Mouse (Mus musculus) MEL (cell line): ENCODE data around the gene Itprip. TPM values are rescaled to one million over a fixed set of nuclear protein-coding genes. Genes with fewer than 3 reads are reported as not detected.

Experiments
- DNase-seq: peaks from one replicate; pipeline ENCODE4 v3.0.0; 2011; ENCODE audit warnings: low read depth, low spot score
- H3K27ac ChIP-seq: 2 replicates; pipeline ENCODE4 v1.5.1; 2012; ENCODE audit warnings: low read depth, mild to moderate bottlenecking, control low read depth, low read length, moderate library complexity; ENCODE audit not compliant: control insufficient read depth
- H3K27me3 ChIP-seq, 2 experiments: fragments of 150-350 bp in 1 of 2; sonication (generic) in 1 of 2; 2 replicates each; pipeline ENCODE4 v1.6.1; 2012; ENCODE audit warnings: low read length in 2 of 2, mild to moderate bottlenecking in 2 of 2, improper control_type of control experiment in 1 of 2, moderate library complexity in 1 of 2; ENCODE audit not compliant: insufficient read depth in 2 of 2, control insufficient read depth in 1 of 2
- H3K36me3 ChIP-seq, 2 experiments: 2 replicates each; pipeline ENCODE4 v1.6.1; 2012 to 2014; ENCODE audit warnings: low read length in 2 of 2, improper control_type of control experiment in 1 of 2, inconsistent platforms in 1 of 2, mild to moderate bottlenecking in 1 of 2; ENCODE audit not compliant: insufficient read depth in 2 of 2, control insufficient read depth in 1 of 2
- H3K4me1 ChIP-seq, 2 experiments: fragments of 150-350 bp in 1 of 2; sonication (generic) in 1 of 2; 2 replicates each; pipeline ENCODE4 v1.6.1; 2012; ENCODE audit warnings: low read length in 2 of 2, improper control_type of control experiment in 1 of 2, mild to moderate bottlenecking in 1 of 2; ENCODE audit not compliant: insufficient read depth in 2 of 2, control insufficient read depth in 1 of 2
- H3K4me3 ChIP-seq, 2 experiments: fragments of 150-350 bp in 1 of 2; sonication (generic) in 1 of 2; 2 replicates each; pipeline ENCODE4 v1.5.1; 2012; ENCODE audit warnings: low read depth in 2 of 2, low read length in 2 of 2, mild to moderate bottlenecking in 2 of 2, moderate library complexity in 2 of 2, control low read depth in 1 of 2, improper control_type of control experiment in 1 of 2; ENCODE audit not compliant: control insufficient read depth in 1 of 2, insufficient read depth in 1 of 2
- H3K79me2 ChIP-seq: 2 replicates; pipeline ENCODE4 v1.6.1; 2012; ENCODE audit warnings: mild to moderate bottlenecking, low read length, moderate library complexity; ENCODE audit not compliant: control insufficient read depth, poor library complexity, insufficient read depth
- H3K9ac ChIP-seq: 2 replicates; pipeline ENCODE4 v1.6.1; 2012; ENCODE audit warnings: low read depth, mild to moderate bottlenecking, control low read depth, low read length, moderate library complexity; ENCODE audit not compliant: control insufficient read depth, poor library complexity, severe bottlenecking
- H3K9me3 ChIP-seq: fragments of 150-350 bp; sonication (generic); replicated peaks from 2 replicates; pipeline ENCODE4 v1.6.1; 2012; ENCODE audit warnings: mild to moderate bottlenecking, low read length, improper control_type of control experiment, moderate library complexity; ENCODE audit not compliant: insufficient read depth
- BHLHE40 ChIP-seq: IDR thresholded peaks from 2 replicates; pipeline ENCODE4 v1.6.1; 2012; ENCODE audit warnings: low read depth, mild to moderate bottlenecking, inconsistent platforms, low read length, improper control_type of control experiment, borderline replicate concordance
- CHD1 ChIP-seq: IDR thresholded peaks from 2 replicates; pipeline ENCODE4 v1.6.1; 2012; ENCODE audit warnings: low read depth, mild to moderate bottlenecking, inconsistent platforms, low read length, improper control_type of control experiment
- CHD2 ChIP-seq: IDR thresholded peaks from 2 replicates; pipeline ENCODE4 v1.6.1; 2011; ENCODE audit warnings: low read length, improper control_type of control experiment
- E2F4 ChIP-seq: IDR thresholded peaks from 2 replicates; pipeline ENCODE4 v1.6.1; 2011; ENCODE audit warnings: low read depth, low read length, improper control_type of control experiment, borderline replicate concordance
- ELF1 ChIP-seq: IDR thresholded peaks from 2 replicates; pipeline ENCODE4 v1.6.1; 2014; ENCODE audit warnings: low read depth, mild to moderate bottlenecking, inconsistent platforms, low read length, improper control_type of control experiment, moderate library complexity
- GABPA ChIP-seq: IDR thresholded peaks from 2 replicates; pipeline ENCODE4 v1.6.1; 2012; ENCODE audit warnings: low read depth, mild to moderate bottlenecking, inconsistent platforms, low read length, improper control_type of control experiment, moderate library complexity
- GATA1 ChIP-seq: IDR thresholded peaks from 2 replicates; pipeline ENCODE4 v1.6.1; 2011; ENCODE audit warnings: low read depth, low read length, improper control_type of control experiment
- HCFC1 ChIP-seq: IDR thresholded peaks from 2 replicates; pipeline ENCODE4 v1.6.1; 2012; ENCODE audit warnings: low read depth, mild to moderate bottlenecking, inconsistent platforms, low read length, improper control_type of control experiment, moderate library complexity
- JUND ChIP-seq: IDR thresholded peaks from 2 replicates; pipeline ENCODE4 v1.6.1; 2011; ENCODE audit warnings: low read depth, mild to moderate bottlenecking, improper control_type of control experiment, low read length
- KAT2A ChIP-seq: conservative IDR thresholded peaks from 2 replicates; pipeline ENCODE4 v1.6.1; 2012; ENCODE audit warnings: low read depth, low read length, improper control_type of control experiment, inconsistent platforms
- MAZ ChIP-seq: IDR thresholded peaks from 2 replicates; pipeline ENCODE4 v1.6.1; 2012; ENCODE audit warnings: low read depth, mild to moderate bottlenecking, inconsistent platforms, low read length, improper control_type of control experiment
- MEF2A ChIP-seq: IDR thresholded peaks from 2 replicates; pipeline ENCODE4 v1.6.1; 2014; ENCODE audit warnings: low read depth, mild to moderate bottlenecking, inconsistent platforms, low read length, improper control_type of control experiment; ENCODE audit not compliant: poor library complexity, insufficient replicate concordance, severe bottlenecking; ENCODE audit errors: extremely low read depth
- MXI1 ChIP-seq: IDR thresholded peaks from 2 replicates; pipeline ENCODE4 v1.6.1; 2011; ENCODE audit warnings: mild to moderate bottlenecking, low read depth, low read length, improper control_type of control experiment
- MYB ChIP-seq: IDR thresholded peaks from 2 replicates; pipeline ENCODE4 v1.6.1; 2011; ENCODE audit warnings: mild to moderate bottlenecking, low read depth, low read length, improper control_type of control experiment
- MYC ChIP-seq: IDR thresholded peaks from 2 replicates; pipeline ENCODE4 v1.6.1; 2011; ENCODE audit warnings: low read depth, mild to moderate bottlenecking, low read length, improper control_type of control experiment, moderate library complexity
- NELFE ChIP-seq: IDR thresholded peaks from 2 replicates; pipeline ENCODE4 v1.6.1; 2011; ENCODE audit warnings: low read depth, low read length, improper control_type of control experiment
- POLR2A ChIP-seq, 2 experiments: IDR thresholded peaks; 2 replicates each; pipeline ENCODE4 v1.6.1; 2011 to 2012; ENCODE audit warnings: low read length in 2 of 2, mild to moderate bottlenecking in 2 of 2, control low read depth in 1 of 2, improper control_type of control experiment in 1 of 2, low read depth in 1 of 2, moderate library complexity in 1 of 2; ENCODE audit not compliant: control insufficient read depth in 1 of 2, insufficient read depth in 1 of 2, poor library complexity in 1 of 2
- POLR2AphosphoS2 ChIP-seq: IDR thresholded peaks from 2 replicates; pipeline ENCODE4 v1.6.1; 2011; ENCODE audit warnings: low read length, improper control_type of control experiment
- POLR2AphosphoS5 ChIP-seq: IDR thresholded peaks from 2 replicates; pipeline ENCODE4 v1.6.1; 2012; ENCODE audit warnings: low read depth, borderline replicate concordance, mild to moderate bottlenecking, inconsistent platforms, low read length, moderate library complexity, mixed read lengths
- RAD21 ChIP-seq: IDR thresholded peaks from 2 replicates; pipeline ENCODE4 v1.6.1; 2011; ENCODE audit warnings: mild to moderate bottlenecking, low read depth, low read length, improper control_type of control experiment
- SIN3A ChIP-seq: IDR thresholded peaks from 2 replicates; pipeline ENCODE4 v1.6.1; 2012; ENCODE audit warnings: low read length, improper control_type of control experiment, inconsistent platforms
- SMC3 ChIP-seq: IDR thresholded peaks from 2 replicates; pipeline ENCODE4 v1.6.1; 2011; ENCODE audit warnings: low read depth, low read length, improper control_type of control experiment
- TAL1 ChIP-seq: IDR thresholded peaks from 2 replicates; pipeline ENCODE4 v1.6.1; 2012; ENCODE audit warnings: mild to moderate bottlenecking, inconsistent platforms, low read length, moderate library complexity, mixed read lengths
- TBP ChIP-seq: IDR thresholded peaks from 2 replicates; pipeline ENCODE4 v1.8.0; 2011; ENCODE audit warnings: low read depth, low read length, improper control_type of control experiment
- TCF12 ChIP-seq: IDR thresholded peaks from 2 replicates; pipeline ENCODE4 v1.6.1; 2014; ENCODE audit warnings: low read depth, mild to moderate bottlenecking, inconsistent platforms, low read length, improper control_type of control experiment, moderate library complexity
- UBTF ChIP-seq: IDR thresholded peaks from 2 replicates; pipeline ENCODE4 v1.6.1; 2012; ENCODE audit warnings: low read depth, mild to moderate bottlenecking, inconsistent platforms, low read length, improper control_type of control experiment, moderate library complexity, borderline replicate concordance; ENCODE audit not compliant: insufficient read depth
- USF1 ChIP-seq: IDR thresholded peaks from 2 replicates; pipeline ENCODE4 v1.6.1; 2014; ENCODE audit warnings: low read depth, mild to moderate bottlenecking, inconsistent platforms, low read length, improper control_type of control experiment, moderate library complexity
- USF2 ChIP-seq, 2 experiments: IDR thresholded peaks; 2 replicates each; pipeline ENCODE4 v1.6.1; 2011 to 2012; ENCODE audit warnings: improper control_type of control experiment in 2 of 2, low read length in 2 of 2, borderline replicate concordance in 1 of 2, inconsistent platforms in 1 of 2, low read depth in 1 of 2, mild to moderate bottlenecking in 1 of 2; ENCODE audit not compliant: insufficient read depth in 1 of 2
- ZC3H11A ChIP-seq: IDR thresholded peaks from 2 replicates; pipeline ENCODE4 v1.6.1; 2012; ENCODE audit warnings: low read depth, mild to moderate bottlenecking, inconsistent platforms, low read length, improper control_type of control experiment
- ZKSCAN1 ChIP-seq: IDR thresholded peaks from 2 replicates; pipeline ENCODE4 v1.6.1; 2012; ENCODE audit warnings: low read depth, mild to moderate bottlenecking, inconsistent platforms, low read length, improper control_type of control experiment, moderate library complexity
- ZMIZ1 ChIP-seq: IDR thresholded peaks from 2 replicates; pipeline ENCODE4 v1.6.1; 2012; ENCODE audit warnings: low read depth, mild to moderate bottlenecking, inconsistent platforms, low read length, improper control_type of control experiment, moderate library complexity
- polyA plus RNA-seq, 2 experiments: library from polyadenylated mRNA; stranded (reverse) in 1 of 2; unstranded in 1 of 2; fragments of >175 nt in 1 of 2; fragments of >200 nt in 1 of 2; gene quantifications; 2 replicates each; pipeline versions ENCODE4 v1.2.1 to v1.2.4; 2012; ENCODE audit warnings: low replicate concordance in 2 of 2, low read depth in 1 of 2; ENCODE audit not compliant: insufficient read length in 2 of 2, insufficient read depth in 1 of 2, missing spikeins in 1 of 2
- total RNA-seq: library from RNA; depleted of rRNA; stranded (reverse); fragments of 300-350 nt; gene quantifications from 2 replicates; pipeline ENCODE4 v1.2.3, GENCODE M21; 2012

Itprip gene
- total and polyA plus RNA-seq, 3 experiments, result 26.3 to 26.9 TPM; not detected in 1

- TF ChIP-seq GATA1, result no peak
- TF ChIP-seq MYB, result no peak
- no peak for TF ChIP-seq SIN3A
- no peak for TF ChIP-seq ZC3H11A
- TF ChIP-seq CHD1, result no peak
- no peak for TF ChIP-seq JUND
- TF ChIP-seq TAL1, result 0 out of 2 replicates have a peak, but pooled peaks have one; percentile 2
- TF ChIP-seq HCFC1, result no peak
- Histone ChIP-seq H3K4me3 (no peak overlapping the region), H3K27ac (no peak overlapping the region; the same call in 1 of the 2 replicates), H3K4me1 (peaks cover 21 to 51% of the 10 kb centered on the region in 2 experiments), H3K9ac (no peak overlapping the region), H3K9me3 (no peaks in the 10 kb centered on the region), H3K27me3 (no peaks in the 10 kb centered on the region), H3K79me2 (peaks cover 33% of the 10 kb centered on the region), H3K36me3 (peaks cover 0 to 38% of the 10 kb centered on the region in 2 experiments; a peak in 2 of 4 replicates)
- no peak for DNase-seq
Measured at GRCm38 (mm10) chr19:47907596-47907995, 11.5 kb downstream of the Itprip start.

DNA sequence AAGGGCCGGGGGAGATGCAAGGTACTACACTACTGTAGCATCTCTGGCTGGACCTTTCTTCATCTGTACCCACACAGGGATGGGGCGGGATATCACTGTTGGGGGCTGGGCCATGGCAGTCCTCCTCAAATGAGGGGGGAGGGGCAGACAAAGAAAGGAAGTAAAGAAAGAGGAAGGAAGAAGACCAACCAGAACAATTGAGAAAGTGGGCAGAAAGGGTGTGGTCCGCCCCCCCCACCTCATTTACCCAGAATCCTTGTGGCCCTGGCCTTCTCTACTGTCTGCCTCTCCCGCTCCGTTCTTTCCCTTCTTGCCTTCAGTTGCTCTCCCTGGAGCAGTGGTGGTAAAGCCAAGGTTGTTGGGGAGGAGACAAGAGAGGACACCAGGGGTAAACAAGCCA, 13.5 kb downstream of the Itprip start:
- peaks cover 20 to 47% of the 10 kb centered on the region in 2 experiments for H3K4me1 ChIP-seq
- peaks cover 0 to 35% of the 10 kb centered on the region in 2 experiments; a peak in 2 of 4 replicates for H3K36me3 ChIP-seq
- peak overlapping the region; percentile 42 for H3K9ac ChIP-seq
- no peaks in the 10 kb centered on the region for H3K27me3 ChIP-seq
- peak; percentile 82 for DNase-seq
- H3K4me3 ChIP-seq, result no peak overlapping the region; a peak in 1 of 4 replicates
- H3K27ac ChIP-seq, result peak overlapping the region; percentile 78
- H3K79me2 ChIP-seq, result peaks cover 40% of the 10 kb centered on the region
- no peaks in the 10 kb centered on the region for H3K9me3 ChIP-seq
- no peak for TF ChIP-seq USF2 (IDR thresholded peaks at IDR 0.05; ENCODE audit: borderline replicate concordance in 1 of 2, insufficient read depth in 1 of 2, low read depth in 1 of 2, low read length in 2 of 2)
- no peak for TF ChIP-seq POLR2AphosphoS2
- TF ChIP-seq ZKSCAN1, result no peak
- TF ChIP-seq POLR2A (IDR thresholded peaks at IDR 0.05; ENCODE audit: control insufficient read depth in 1 of 2, insufficient read depth in 1 of 2, low read depth in 1 of 2, low read length in 2 of 2, poor library complexity in 1 of 2), result peak in 1 of 2 experiments; percentile 37; a peak in 1 of 4 replicates
- TF ChIP-seq UBTF, result no peak
- TF ChIP-seq KAT2A, result no peak
- TF ChIP-seq CHD2, result peak; percentile 77
- TF ChIP-seq MYC, result no peak
- TF ChIP-seq TCF12, result peak; percentile 67
- TF ChIP-seq MEF2A, result no peak
- peak; percentile 72 for TF ChIP-seq HCFC1
- TF ChIP-seq RAD21, result no peak
- TF ChIP-seq BHLHE40, result no peak
- no peak for TF ChIP-seq ZMIZ1
- peak; percentile 85 for TF ChIP-seq MAZ
- no peak for TF ChIP-seq USF1
- TF ChIP-seq TBP, result no peak
- no peak for TF ChIP-seq GABPA
- no peak for TF ChIP-seq POLR2AphosphoS5
- TF ChIP-seq GATA1, result no peak
- TF ChIP-seq ELF1, result peak; percentile 46; the same call in 1 of the 2 replicates
- peak; percentile 58; the same call in 1 of the 2 replicates for TF ChIP-seq SIN3A
- no peak for TF ChIP-seq ZC3H11A
- TF ChIP-seq E2F4, result no peak
- no peak for TF ChIP-seq MXI1
- TF ChIP-seq NELFE, result no peak
- no peak for TF ChIP-seq SMC3
- no peak for TF ChIP-seq MYB
